Mouse (Mus musculus) CH12.LX (cell line): Measurements from ENCODE around the gene Klhl21. TPM values are rescaled to one million over a fixed set of nuclear protein-coding genes. Genes with fewer than 3 reads are reported as not detected.

Experiments
- DNase-seq: peaks from one replicate; pipeline ENCODE4 v3.0.0-alpha.2; 2013; ENCODE audit errors: extremely low read depth
- H3K27ac ChIP-seq: 2 replicates; pipeline ENCODE4 v1.5.1; 2012; ENCODE audit warnings: low read depth, mild to moderate bottlenecking, control low read depth, moderate library complexity; ENCODE audit not compliant: insufficient read depth
- H3K27me3 ChIP-seq: replicated peaks from 2 replicates; pipeline ENCODE3; 2012; ENCODE audit warnings: inconsistent platforms
- H3K36me3 ChIP-seq, 2 experiments: replicated peaks in 1 of 2; 2 replicates each; pipeline versions ENCODE3 to v1.6.1; 2012; ENCODE audit warnings: inconsistent platforms in 1 of 2, low read length in 1 of 2, mild to moderate bottlenecking in 1 of 2, mixed read lengths in 1 of 2, moderate library complexity in 1 of 2; ENCODE audit not compliant: control insufficient read depth in 1 of 2, insufficient read depth in 1 of 2
- H3K4me1 ChIP-seq, 2 experiments: 2 replicates each; pipeline ENCODE4 v1.6.1; 2012; ENCODE audit warnings: inconsistent platforms in 1 of 2, moderate library complexity in 1 of 2; ENCODE audit not compliant: insufficient read depth in 2 of 2, control insufficient read depth in 1 of 2
- H3K4me2 ChIP-seq: 2 replicates; pipeline ENCODE4 v1.6.1; 2012; ENCODE audit warnings: low read depth, mild to moderate bottlenecking, control low read depth; ENCODE audit not compliant: poor library complexity, insufficient read depth, severe bottlenecking
- H3K4me3 ChIP-seq, 3 experiments: fragments of 150-350 bp in 1 of 3; sonication (generic) in 1 of 3; replicated peaks in 1 of 3; 2 replicates each; pipeline versions ENCODE3 to v1.5.1; 2011 to 2012; ENCODE audit warnings: low read depth in 2 of 3, low read length in 2 of 3, mild to moderate bottlenecking in 2 of 3, moderate library complexity in 2 of 3, control low read depth in 1 of 3, improper control_type of control experiment in 1 of 3, inconsistent platforms in 1 of 3, mixed read lengths in 1 of 3; ENCODE audit not compliant: poor library complexity in 1 of 3
- H3K79me2 ChIP-seq: replicated peaks from 2 replicates; pipeline ENCODE4 v1.6.1; 2012; ENCODE audit warnings: mild to moderate bottlenecking, moderate library complexity; ENCODE audit not compliant: control insufficient read depth, poor library complexity, insufficient read depth, severe bottlenecking; ENCODE audit errors: extremely low read depth
- H3K9ac ChIP-seq: 2 replicates; pipeline ENCODE4 v1.6.1; 2012; ENCODE audit warnings: low read depth, mild to moderate bottlenecking, control low read depth, moderate library complexity; ENCODE audit not compliant: insufficient read depth
- H3K9me3 ChIP-seq: replicated peaks from 2 replicates; pipeline ENCODE3; 2012; ENCODE audit warnings: low read length, inconsistent platforms, mixed read lengths
- BHLHE40 ChIP-seq: IDR thresholded peaks from 2 replicates; pipeline ENCODE4 v1.6.1; 2011; ENCODE audit warnings: mild to moderate bottlenecking, low read depth, low read length, improper control_type of control experiment
- CHD1 ChIP-seq: IDR thresholded peaks from 2 replicates; pipeline ENCODE4 v1.6.1; 2012; ENCODE audit warnings: low read depth, low read length, improper control_type of control experiment, inconsistent platforms
- CHD2 ChIP-seq: IDR thresholded peaks from 2 replicates; pipeline ENCODE4 v1.6.1; 2011; ENCODE audit warnings: low read length, improper control_type of control experiment
- E2F4 ChIP-seq: IDR thresholded peaks from 2 replicates; pipeline ENCODE4 v1.6.1; 2011; ENCODE audit warnings: low read depth, low read length, improper control_type of control experiment; ENCODE audit not compliant: insufficient replicate concordance
- ELF1 ChIP-seq: IDR thresholded peaks from 2 replicates; pipeline ENCODE4 v1.6.1; 2014; ENCODE audit warnings: low read depth, mild to moderate bottlenecking, inconsistent platforms, low read length, improper control_type of control experiment
- ETS1 ChIP-seq: conservative IDR thresholded peaks from 2 replicates; pipeline ENCODE4 v1.6.1; 2012; ENCODE audit warnings: low read depth, mild to moderate bottlenecking, inconsistent platforms, low read length, improper control_type of control experiment, moderate library complexity
- IRF4 ChIP-seq: IDR thresholded peaks from 2 replicates; pipeline ENCODE4 v1.6.1; 2014; ENCODE audit warnings: low read depth, mild to moderate bottlenecking, inconsistent platforms, low read length, improper control_type of control experiment
- JUN ChIP-seq: IDR thresholded peaks from 2 replicates; pipeline ENCODE4 v1.6.1; 2011; ENCODE audit warnings: low read depth, mild to moderate bottlenecking, low read length, improper control_type of control experiment, moderate library complexity; ENCODE audit not compliant: insufficient read depth
- KAT2A ChIP-seq: IDR thresholded peaks from 2 replicates; pipeline ENCODE4 v1.6.1; 2012; ENCODE audit warnings: low read length, improper control_type of control experiment, inconsistent platforms; ENCODE audit not compliant: insufficient replicate concordance
- MAX ChIP-seq: IDR thresholded peaks from 2 replicates; pipeline ENCODE4 v1.6.1; 2011; ENCODE audit warnings: low read length, improper control_type of control experiment
- MXI1 ChIP-seq: IDR thresholded peaks from 2 replicates; pipeline ENCODE4 v1.6.1; 2011; ENCODE audit warnings: mild to moderate bottlenecking, low read depth, low read length, improper control_type of control experiment
- MYC ChIP-seq: IDR thresholded peaks from 2 replicates; pipeline ENCODE4 v1.6.1; 2011; ENCODE audit warnings: low read depth, mild to moderate bottlenecking, improper control_type of control experiment, low read length
- NELFE ChIP-seq: IDR thresholded peaks from 2 replicates; pipeline ENCODE4 v1.6.1; 2011; ENCODE audit warnings: low read depth, low read length, improper control_type of control experiment
- NRF1 ChIP-seq: IDR thresholded peaks from 2 replicates; pipeline ENCODE4 v1.6.1; 2014; ENCODE audit warnings: low read depth, mild to moderate bottlenecking, inconsistent platforms, low read length, improper control_type of control experiment, moderate library complexity
- POLR2A ChIP-seq: IDR thresholded peaks from 2 replicates; pipeline ENCODE4 v1.6.1; 2011; ENCODE audit warnings: low read depth, mild to moderate bottlenecking, improper control_type of control experiment, low read length
- POLR2AphosphoS2 ChIP-seq: IDR thresholded peaks from 2 replicates; pipeline ENCODE4 v1.6.1; 2011; ENCODE audit warnings: low read depth, low read length, improper control_type of control experiment
- RAD21 ChIP-seq: IDR thresholded peaks from 2 replicates; pipeline ENCODE4 v1.6.1; 2011; ENCODE audit warnings: low read depth, mild to moderate bottlenecking, low read length, improper control_type of control experiment, moderate library complexity
- RCOR1 ChIP-seq: conservative IDR thresholded peaks from 2 replicates; pipeline ENCODE4 v1.6.1; 2012; ENCODE audit warnings: low read depth, mild to moderate bottlenecking, inconsistent platforms, low read length, improper control_type of control experiment
- SIN3A ChIP-seq: IDR thresholded peaks from 2 replicates; pipeline ENCODE4 v1.6.1; 2012; ENCODE audit warnings: low read length, improper control_type of control experiment, inconsistent platforms
- SMC3 ChIP-seq: IDR thresholded peaks from 2 replicates; pipeline ENCODE4 v1.6.1; 2011; ENCODE audit warnings: low read depth, low read length, improper control_type of control experiment
- TBP ChIP-seq: conservative IDR thresholded peaks from 2 replicates; pipeline ENCODE4 v1.6.1; 2011; ENCODE audit warnings: low read depth, low read length, improper control_type of control experiment
- UBTF ChIP-seq: IDR thresholded peaks from 2 replicates; pipeline ENCODE4 v1.6.1; 2012; ENCODE audit warnings: low read depth, mild to moderate bottlenecking, inconsistent platforms, low read length, improper control_type of control experiment, moderate library complexity
- USF1 ChIP-seq: IDR thresholded peaks from 2 replicates; pipeline ENCODE4 v1.6.1; 2014; ENCODE audit warnings: low read depth, mild to moderate bottlenecking, inconsistent platforms, low read length, improper control_type of control experiment
- ZC3H11A ChIP-seq: IDR thresholded peaks from 2 replicates; pipeline ENCODE4 v1.6.1; 2012; ENCODE audit warnings: low read depth, mild to moderate bottlenecking, inconsistent platforms, low read length, improper control_type of control experiment
- ZKSCAN1 ChIP-seq: IDR thresholded peaks from 2 replicates; pipeline ENCODE4 v1.6.1; 2012; ENCODE audit warnings: low read depth, inconsistent platforms, low read length, improper control_type of control experiment, borderline replicate concordance
- ZNF384 ChIP-seq: IDR thresholded peaks from 2 replicates; pipeline ENCODE4 v1.6.1; 2012; ENCODE audit warnings: low read depth, low read length, improper control_type of control experiment, inconsistent platforms
- dilution Hi-C: fragments of 300-500 bp; cut with MboI; formaldehyde crosslinking; loops from 2 replicates; pipeline ENCODE4 v1.14.3; 2020; ENCODE audit warnings: low sequenced_read_pairs; ENCODE audit not compliant: extremely low pct_unique_long_range_greater_than_20kb, extremely low pct_ligation_motif_present
- in situ Hi-C: fragments of 300-500 bp; cut with MboI; formaldehyde crosslinking; loops from 3 replicates; pipeline ENCODE4 v1.14.3; 2019; ENCODE audit warnings: low sequenced_read_pairs, low pct_ligation_motif_present, low pct_unique_long_range_greater_than_20kb, mixed read lengths
- polyA plus RNA-seq: library from polyadenylated mRNA; unstranded; fragments of >175 nt; gene quantifications from 2 replicates; pipeline ENCODE4 v1.2.1, GENCODE M21; 2012; ENCODE audit warnings: low read depth; ENCODE audit not compliant: insufficient read length
- total RNA-seq, 2 experiments: library from RNA; depleted of rRNA; stranded (reverse); fragments of 300-350 nt in 1 of 2; fragments of >200 nt in 1 of 2; gene quantifications; 2 replicates each; pipeline ENCODE4 v1.2.3; 2012 to 2014

Gene Klhl21
- total and polyA plus RNA-seq, 3 experiments, result 4.4 to 9.4 (median 7.1) TPM

DNA sequence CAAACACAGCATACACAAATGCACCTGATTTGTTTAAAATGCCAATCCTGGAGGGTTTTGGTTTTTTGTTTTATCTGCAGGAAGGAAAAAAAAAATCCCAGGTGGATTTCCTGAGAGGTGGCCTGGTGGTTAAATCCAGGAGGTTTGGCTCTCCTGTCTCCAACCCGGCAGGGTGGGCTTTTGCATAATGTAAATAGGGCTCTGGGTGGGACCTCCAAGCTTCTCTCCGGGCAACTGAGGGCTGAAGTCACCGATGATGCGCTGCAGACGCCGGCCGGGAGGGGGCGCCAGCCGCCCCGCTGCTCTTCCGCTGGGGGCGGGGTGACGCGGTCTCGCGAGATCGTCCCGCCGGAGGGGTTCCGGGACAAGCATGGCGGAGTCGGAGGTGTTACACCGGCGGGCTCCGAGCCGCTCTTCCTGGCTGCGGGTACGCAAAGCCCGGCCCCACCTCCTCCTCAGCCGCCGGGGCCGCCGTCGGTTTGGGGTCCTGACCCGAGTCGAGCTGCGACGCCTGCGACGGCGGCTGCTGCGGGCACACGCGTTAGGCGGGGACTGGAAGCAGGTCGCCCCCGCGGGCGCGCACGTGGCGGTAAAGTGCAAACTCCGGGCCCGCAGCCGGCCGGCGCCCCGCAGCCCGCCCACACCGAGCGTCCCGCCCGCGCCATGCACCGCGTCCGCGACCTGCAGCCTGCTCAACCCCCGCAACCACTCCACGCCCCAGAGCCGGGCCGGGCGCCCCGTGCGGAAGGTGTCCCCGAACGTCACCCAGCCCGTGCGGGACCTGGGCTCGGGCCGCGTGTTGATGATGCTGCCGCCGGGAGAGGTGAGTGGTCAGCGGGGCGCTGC is 30.6 kb downstream of the Klhl21 start, which contains the start of gene Nol9 (continued):
- peak; percentile 70 for TF ChIP-seq ZNF384
- TF ChIP-seq, all 38 proteins: peak for 29

- peaks cover 22 to 49% of the 10 kb centered on the region in 2 experiments for H3K4me1 ChIP-seq
- H3K27ac ChIP-seq, result peak overlapping the region; percentile 70
Measured at GRCm38 (mm10) chr4:152039831-152040310, 31.3 kb downstream of the Klhl21 start.

DNA sequence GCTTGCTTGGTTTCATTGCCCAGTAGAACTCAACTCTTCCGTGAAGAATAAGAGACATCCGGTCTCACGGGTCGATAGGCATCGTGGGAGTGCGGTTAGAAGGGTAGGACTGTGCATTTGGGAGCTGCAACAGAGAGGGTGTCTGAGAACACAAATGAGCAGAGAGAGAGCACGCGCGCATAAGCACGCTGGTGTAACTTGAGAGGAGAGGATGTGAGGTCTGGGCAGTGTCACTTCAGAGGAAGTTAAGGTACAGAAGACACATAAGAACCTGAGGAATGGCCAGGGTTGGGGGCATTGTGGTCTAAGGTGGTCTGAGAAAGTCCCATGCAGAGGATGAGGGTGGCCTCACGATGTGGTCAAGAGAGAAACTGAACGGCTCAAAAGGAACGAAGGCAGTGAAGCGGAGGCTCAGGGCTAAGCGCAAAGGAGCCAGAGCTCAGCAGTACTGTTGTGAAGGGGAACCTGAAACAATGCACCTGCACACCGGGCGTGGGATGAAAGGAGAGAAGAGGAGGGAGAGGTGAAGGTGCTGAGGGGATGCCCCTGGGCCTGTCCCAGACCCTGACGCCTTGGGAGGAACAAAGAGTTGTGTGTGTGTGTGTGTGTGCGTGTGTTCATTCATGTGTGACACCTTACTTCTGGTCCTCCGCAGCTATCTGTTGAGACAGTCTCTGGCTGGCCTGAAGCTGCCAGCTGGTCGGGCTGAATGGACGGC is 33.5 kb downstream of the Klhl21 start:
- Histone ChIP-seq H3K79me2 (peaks cover 55% of the 10 kb centered on the region), H3K4me1 (peaks cover 22 to 49% of the 10 kb centered on the region in 2 experiments), H3K9me3 (no peaks in the 10 kb centered on the region), H3K27ac (peak overlapping the region; percentile 88), H3K36me3 (peaks cover 42 to 61% of the 10 kb centered on the region in 2 experiments), H3K4me3 (peak overlapping the region in 1 of 3 experiments; percentile 43), H3K9ac (no peak overlapping the region), H3K4me2 (peak overlapping the region; percentile 85), H3K27me3 (no peaks in the 10 kb centered on the region)
- dilution Hi-C loops (no loop called here), in situ Hi-C loops (loop anchor here (5.0 kb wide), 1 partner anchor 35 kb away; no protein-coding TSS in a partner anchor)
- peak; percentile 80 for DNase-seq
- no peak for TF ChIP-seq RAD21
- peak; percentile 86; the same call in 1 of the 2 replicates for TF ChIP-seq BHLHE40
- no peak for TF ChIP-seq POLR2AphosphoS2
- TF ChIP-seq JUN, result no peak
- TF ChIP-seq CHD2, result 0 out of 2 replicates have a peak, but pooled peaks have one; percentile 24
- peak; percentile 62 for TF ChIP-seq NRF1
- TF ChIP-seq SMC3, result peak; percentile 5; the same call in 1 of the 2 replicates
- TF ChIP-seq CHD1, result no peak
- TF ChIP-seq IRF4, result peak; percentile 86
- TF ChIP-seq E2F4, result no peak
- no peak for TF ChIP-seq KAT2A
- TF ChIP-seq TBP, result no peak
- no peak for TF ChIP-seq RCOR1
- TF ChIP-seq USF1, result no peak
- TF ChIP-seq ZNF384, result no peak
- peak; percentile 69 for TF ChIP-seq ETS1
- peak; percentile 30; the same call in 1 of the 2 replicates for TF ChIP-seq ELF1
- TF ChIP-seq POLR2A, result peak; percentile 42; the same call in 1 of the 2 replicates
- TF ChIP-seq MXI1, result peak; percentile 46; the same call in 1 of the 2 replicates
- no peak for TF ChIP-seq ZKSCAN1
- 0 out of 2 replicates have a peak, but pooled peaks have one; percentile 23 for TF ChIP-seq MAX

More at GRCm38 (mm10) chr4:152039831-152040310, 31.3 kb downstream of the Klhl21 start:
- H3K27me3 ChIP-seq, result no peaks in the 10 kb centered on the region
- in situ Hi-C loops (loop anchor here (5.0 kb wide), 1 partner anchor 37 kb away; no protein-coding TSS in a partner anchor), dilution Hi-C loops (no loop called here)
- H3K4me2 ChIP-seq, result peak overlapping the region; percentile 85
- peak; percentile 19; the same call in 1 of the 2 replicates for TF ChIP-seq SIN3A
- 0 out of 2 replicates have a peak, but pooled peaks have one; percentile 14 for TF ChIP-seq MYC
- no peak for TF ChIP-seq ZC3H11A
- peak; percentile 7; the same call in 1 of the 2 replicates for TF ChIP-seq UBTF
- no peak for TF ChIP-seq BHLHE40
- no peak for TF ChIP-seq POLR2AphosphoS2
- no peak for TF ChIP-seq NELFE
- no peak for TF ChIP-seq JUN
- no peak for TF ChIP-seq TBP
- TF ChIP-seq KAT2A, result no peak
- DNase-seq, result peak; percentile 14
- no peaks in the 10 kb centered on the region for H3K9me3 ChIP-seq
- H3K36me3 ChIP-seq, result peaks cover 26 to 41% of the 10 kb centered on the region in 2 experiments
- H3K4me3 ChIP-seq, result peak overlapping the region; percentile 82 to 99 (median 99)
- H3K79me2 ChIP-seq, result peaks cover 43% of the 10 kb centered on the region
- peak overlapping the region; percentile 82 for H3K9ac ChIP-seq
